Mouse (Mus musculus) naive thymus-derived CD4-positive, alpha-beta T cell, adult 2 months (primary cell): ENCODE data around the gene Amy2a5.
"Not testable (repeated sequence)": the region's sequence is repeated elsewhere in the genome, so short reads cannot be mapped to it uniquely, and the experiment has no call there.

Experiments
- DNase-seq: peaks from one replicate; pipeline ENCODE4 v3.0.0-alpha.2; 2011; ENCODE audit warnings: low read depth

Amy2a5 gene

DNA sequence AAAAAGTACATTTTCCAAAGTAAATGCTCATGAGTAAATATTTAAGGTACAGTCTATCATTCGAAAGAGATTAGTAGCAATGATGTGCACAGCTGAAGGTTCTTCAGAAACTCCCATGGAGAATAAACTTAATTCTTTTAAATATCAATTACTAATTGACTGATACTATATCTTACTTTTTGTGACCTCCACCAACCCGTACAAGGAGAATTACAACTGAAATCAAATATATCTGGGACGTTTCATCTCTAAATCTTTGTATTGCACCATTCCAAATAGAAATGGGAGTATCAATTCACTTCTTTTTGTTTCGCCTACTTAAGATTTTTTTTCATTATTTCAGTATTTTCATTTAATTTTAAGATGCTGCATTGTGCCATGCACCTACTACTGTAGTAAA lies at the start of gene Amy2a5:
Gene Amy2a5, minus strand, starts transcription at position 101 of the 400 bp plus-strand sequence.
- DNase-seq, result not testable (repeated sequence)

DNA sequence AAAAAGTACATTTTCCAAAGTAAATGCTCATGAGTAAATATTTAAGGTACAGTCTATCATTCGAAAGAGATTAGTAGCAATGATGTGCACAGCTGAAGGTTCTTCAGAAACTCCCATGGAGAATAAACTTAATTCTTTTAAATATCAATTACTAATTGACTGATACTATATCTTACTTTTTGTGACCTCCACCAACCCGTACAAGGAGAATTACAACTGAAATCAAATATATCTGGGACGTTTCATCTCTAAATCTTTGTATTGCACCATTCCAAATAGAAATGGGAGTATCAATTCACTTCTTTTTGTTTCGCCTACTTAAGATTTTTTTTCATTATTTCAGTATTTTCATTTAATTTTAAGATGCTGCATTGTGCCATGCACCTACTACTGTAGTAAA lies 32.7 kb upstream of the Amy2a5 start, which contains the start of gene Amy2a4:
Gene Amy2a4, minus strand, starts transcription at position 101 of the 400 bp plus-strand sequence.
- not testable (repeated sequence) for DNase-seq

DNA sequence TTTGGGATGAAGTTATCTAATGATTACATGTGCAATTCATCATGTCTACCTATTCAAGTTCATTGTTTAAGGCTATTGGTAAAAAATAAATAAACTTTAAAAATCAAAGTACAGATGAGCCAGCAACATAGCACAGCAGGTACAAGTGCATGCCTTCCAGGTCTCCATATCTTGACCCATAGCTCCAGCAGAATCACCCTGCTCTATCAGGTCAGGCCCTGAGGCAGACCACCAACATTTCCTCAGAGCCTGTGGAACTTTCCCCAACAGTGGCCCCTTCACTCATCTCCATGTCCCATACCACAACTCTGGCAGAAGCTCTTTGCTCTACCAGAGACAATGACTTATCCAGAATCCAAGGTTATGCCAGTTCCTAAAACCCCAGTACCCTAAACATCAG lies 21.6 kb upstream of the Amy2a5 start:
- DNase-seq, result not testable (repeated sequence)

DNA sequence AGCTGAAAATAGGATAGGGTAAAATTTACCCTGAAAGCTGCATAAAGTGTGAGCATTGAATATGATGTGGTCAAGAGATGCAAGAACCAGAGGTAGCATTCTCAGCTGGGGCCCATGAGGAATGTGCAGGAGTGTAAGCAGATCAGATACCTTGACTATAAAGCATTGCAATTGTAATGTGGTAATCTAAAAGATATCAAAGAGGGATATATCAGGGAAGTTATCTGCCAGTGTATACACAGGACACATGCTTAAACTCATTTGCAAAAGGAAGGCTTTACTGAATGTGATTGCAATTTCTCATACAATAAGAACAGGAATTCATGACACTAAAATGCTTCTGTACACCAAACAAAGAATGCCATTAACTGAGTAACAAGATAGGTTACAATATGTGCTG lies 20.9 kb upstream of the Amy2a5 start:
- not testable (repeated sequence) for DNase-seq

DNA sequence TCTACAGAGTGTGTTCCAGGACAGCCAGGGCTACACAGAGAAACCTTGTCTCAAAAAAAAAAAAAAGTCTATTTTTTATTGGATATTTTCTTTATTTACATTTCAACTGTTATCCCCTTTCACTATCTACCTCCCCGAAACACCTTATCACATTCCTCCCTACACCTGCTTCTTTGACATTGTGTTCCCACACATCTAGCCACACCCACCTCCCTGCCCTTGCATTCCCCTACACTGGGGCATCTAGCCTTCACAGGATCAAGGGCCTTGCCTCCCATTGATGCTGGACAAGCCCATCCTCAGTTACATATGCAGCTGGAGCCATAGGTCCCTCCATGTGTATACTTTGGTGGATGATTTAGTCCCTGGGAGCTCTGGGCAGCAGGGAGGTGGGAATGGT lies 31.5 kb downstream of the Amy2a5 start:
- DNase-seq, result no peak
